Mouse (Mus musculus) stomach, postnatal 0 days (tissue): Measurements from ENCODE around the gene Olfr462. TPM values are rescaled to one million over a fixed set of nuclear protein-coding genes. Genes with fewer than 3 reads are reported as not detected.

Source experiments
- ATAC-seq: fragments of 200-750 bp; cut with Nextera tagmentation; 2 replicates; pipeline ENCODE4 v1.8.0; 2017; ENCODE audit not compliant: low FRiP score, low TSS enrichment
- DNase-seq: peaks from one replicate; pipeline ENCODE4 v3.0.0-alpha.2; 2016; ENCODE audit warnings: low spot score
- H3K27ac ChIP-seq: fragments of 300-500 bp; sonication (generic); replicated peaks from 2 replicates; pipeline ENCODE4 v1.5.1; 2014; ENCODE audit warnings: mild to moderate bottlenecking, control low read depth
- H3K27me3 ChIP-seq: fragments of 300-500 bp; sonication (generic); 2 replicates; pipeline ENCODE4 v1.6.1; 2014; ENCODE audit warnings: low read length; ENCODE audit not compliant: control insufficient read depth, insufficient read depth
- H3K36me3 ChIP-seq: fragments of 300-500 bp; sonication (generic); 2 replicates; pipeline ENCODE4 v1.6.1; 2014; ENCODE audit warnings: low read length, mixed read lengths; ENCODE audit not compliant: control insufficient read depth, insufficient read depth
- H3K4me1 ChIP-seq: fragments of 300-500 bp; sonication (generic); replicated peaks from 2 replicates; pipeline ENCODE4 v1.6.1; 2014; ENCODE audit warnings: antibody characterized with exemption; ENCODE audit not compliant: control insufficient read depth, insufficient read depth
- H3K4me2 ChIP-seq: fragments of 300-500 bp; sonication (generic); replicated peaks from 2 replicates; pipeline ENCODE4 v1.6.1; 2014; ENCODE audit warnings: low read depth, mild to moderate bottlenecking, control low read depth, moderate library complexity
- H3K4me3 ChIP-seq: fragments of 300-500 bp; sonication (generic); 2 replicates; pipeline ENCODE4 v1.5.1; 2014; ENCODE audit warnings: low read depth, low read length, control low read depth
- H3K9ac ChIP-seq: fragments of 300-500 bp; sonication (generic); 2 replicates; pipeline ENCODE4 v1.6.1; 2014; ENCODE audit warnings: mild to moderate bottlenecking, low read length, control low read depth, mixed read lengths
- H3K9me3 ChIP-seq: fragments of 300-500 bp; sonication (generic); 2 replicates; pipeline ENCODE4 v1.6.1; 2016; ENCODE audit warnings: low read length; ENCODE audit not compliant: control insufficient read depth
- CTCF ChIP-seq: IDR thresholded peaks from 2 replicates; pipeline ENCODE4 v1.5.1; 2016; ENCODE audit warnings: antibody characterized with exemption, low read depth, mild to moderate bottlenecking, moderate library complexity
- EP300 ChIP-seq: optimal IDR thresholded peaks from 2 replicates; pipeline ENCODE3; 2016; ENCODE audit warnings: antibody characterized with exemption
- WGBS: fragments of 180-500 bp; shearing (Covaris S2); extraction: QIAGEN DNeasy Blood & Tissue Kit; methylation state at CpG from one replicate; pipeline ENCODE4 v1.1.7; 2014; 5-methylcytosine and 5-hydroxymethylcytosine counted together
- polyA plus RNA-seq: library from polyadenylated mRNA; unstranded; fragments of >200 nt; fragmentation: Nextera tagmentation; extraction: Ambion mirVana; gene quantifications from 2 replicates; pipeline ENCODE4 v1.2.1, GENCODE M21; 2015

The Olfr462 gene
- polyA plus RNA-seq, 1 experiment from 2014 or later = not detected

DNA sequence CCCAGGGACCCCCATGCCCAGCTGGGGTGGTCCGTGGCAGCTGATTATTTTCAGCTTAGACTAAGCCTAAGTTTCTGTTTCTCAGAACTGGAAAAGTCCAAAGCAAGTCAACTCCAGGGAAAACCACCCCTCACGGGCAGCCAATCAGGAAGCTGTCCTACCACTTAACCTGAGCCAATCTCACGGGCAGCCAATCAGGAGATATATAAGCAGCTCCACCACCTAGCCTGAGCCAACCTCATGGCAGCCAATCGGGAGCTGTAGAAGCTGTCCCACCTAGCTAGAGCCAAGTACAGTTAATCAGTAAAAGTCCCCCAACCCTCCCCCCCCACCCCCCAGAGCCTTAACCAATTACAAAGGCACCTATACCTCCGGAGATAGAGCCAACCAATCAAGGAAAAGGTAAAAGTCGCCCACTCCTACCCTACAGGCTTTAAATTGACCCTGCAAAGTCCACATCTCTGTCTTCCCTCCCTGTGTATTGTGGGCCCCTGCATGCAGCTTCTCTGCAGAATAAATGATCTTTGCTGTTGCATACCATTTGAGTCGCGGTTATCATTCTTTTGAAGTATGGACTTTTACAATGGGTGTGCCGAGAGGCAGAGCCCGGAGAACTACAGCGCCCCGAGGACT lies 45.0 kb downstream of the Olfr462 start:
- WGBS = 75% methylated on average over 12 of the region's 12 CpGs
- no peak for ATAC-seq
- H3K4me2 ChIP-seq = no peak overlapping the region
- H3K36me3 ChIP-seq = no peaks in the 10 kb centered on the region
- no peaks in the 10 kb centered on the region for H3K9me3 ChIP-seq
- H3K27me3 ChIP-seq = no peaks in the 10 kb centered on the region
- H3K9ac ChIP-seq = no peak overlapping the region
- H3K4me1 ChIP-seq = no peaks in the 10 kb centered on the region
- no peak for TF ChIP-seq CTCF
- TF ChIP-seq EP300 = no peak
- no peak for DNase-seq
- H3K27ac ChIP-seq = no peak overlapping the region
- no peak overlapping the region for H3K4me3 ChIP-seq

DNA sequence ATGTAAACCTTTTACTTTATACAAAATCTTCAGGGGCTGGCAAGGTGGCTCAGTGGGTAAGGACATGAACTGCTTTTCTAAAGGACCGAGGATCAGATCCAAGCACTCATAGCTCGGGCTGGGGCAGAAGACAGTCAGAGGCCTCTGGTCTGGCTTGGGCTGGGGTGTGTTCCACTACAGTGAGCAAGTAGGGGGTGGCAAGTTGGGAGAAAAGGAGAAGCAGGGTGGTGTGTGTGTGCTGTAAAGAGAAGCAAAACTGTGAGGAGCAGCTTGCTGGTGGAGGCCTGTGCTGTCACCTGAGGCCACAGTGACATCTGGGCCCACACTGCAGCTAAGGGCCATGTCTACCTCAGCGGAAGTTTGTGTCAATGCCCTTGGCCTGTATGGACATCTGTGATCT lies 50.6 kb downstream of the Olfr462 start:
- no peak for DNase-seq
- no peak overlapping the region for H3K9ac ChIP-seq
- no peaks in the 10 kb centered on the region for H3K9me3 ChIP-seq
- H3K4me3 ChIP-seq = no peak overlapping the region
- 81% methylated on average over 3 of the region's 3 CpGs for WGBS
- TF ChIP-seq CTCF (no peak), EP300 (no peak)
- H3K4me1 ChIP-seq = no peaks in the 10 kb centered on the region
- no peaks in the 10 kb centered on the region for H3K27me3 ChIP-seq
- H3K4me2 ChIP-seq = no peak overlapping the region
- no peak overlapping the region for H3K27ac ChIP-seq
- no peaks in the 10 kb centered on the region for H3K36me3 ChIP-seq
- no peak for ATAC-seq

DNA sequence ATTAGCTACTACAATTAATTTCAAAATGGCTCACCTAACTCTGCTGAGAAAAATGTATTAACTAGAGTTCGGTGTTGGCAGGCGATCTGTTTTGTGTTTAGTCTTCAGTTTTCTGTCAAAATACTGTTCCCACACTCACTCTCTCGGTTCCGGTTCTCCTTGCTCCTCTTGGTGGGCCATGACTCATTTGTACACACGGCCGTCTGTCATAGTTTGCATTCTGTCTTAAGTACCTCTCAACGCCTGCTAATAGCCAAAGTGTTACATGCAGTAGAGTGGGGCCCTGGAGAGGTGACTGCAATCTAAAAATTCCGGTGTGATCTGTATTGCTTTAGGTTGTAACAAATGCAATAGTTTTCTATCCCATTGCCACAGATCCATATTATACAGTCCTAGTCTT lies 51.4 kb downstream of the Olfr462 start:
- no peak overlapping the region for H3K9ac ChIP-seq
- H3K4me3 ChIP-seq = no peak overlapping the region
- no peak for ATAC-seq
- no peaks in the 10 kb centered on the region for H3K9me3 ChIP-seq
- no peaks in the 10 kb centered on the region for H3K27me3 ChIP-seq
- WGBS = 52% methylated on average over 8 of the region's 8 CpGs
- no peaks in the 10 kb centered on the region for H3K36me3 ChIP-seq
- H3K4me1 ChIP-seq = no peaks in the 10 kb centered on the region
- DNase-seq = no peak
- H3K27ac ChIP-seq = no peak overlapping the region
- no peak for TF ChIP-seq CTCF
- TF ChIP-seq EP300 = no peak
- no peak overlapping the region for H3K4me2 ChIP-seq

Other genes starting within 250 kb of the Olfr462 start
- gene Rnf43, start 229.5 kb downstream of the Olfr462 start, polyA plus RNA-seq = 6.6 and 7.4 TPM in 2 replicates
- 119 and 121 TPM in 2 replicates for gene Supt4a, start 154.7 kb downstream of the Olfr462 start, polyA plus RNA-seq
- 0.56 and 0.70 TPM in 2 replicates for gene Tspoap1, start 131.7 kb downstream of the Olfr462 start, polyA plus RNA-seq
- 0.52 and 0.74 TPM in 2 replicates for gene Mpo, start 98.7 kb downstream of the Olfr462 start, polyA plus RNA-seq
- 0.41 and 0.69 TPM in 2 replicates for gene Lpo, start 64.0 kb downstream of the Olfr462 start, polyA plus RNA-seq
- 4.3 and 4.5 TPM in 2 replicates for gene Mks1, start 39.1 kb downstream of the Olfr462 start, polyA plus RNA-seq
- 0.10 and 0.12 TPM in 2 replicates for gene Epx, start 16.7 kb downstream of the Olfr462 start, polyA plus RNA-seq
- not detected in 2 replicates for gene Olfr463, start 5.1 kb upstream of the Olfr462 start, polyA plus RNA-seq
- gene Olfr464, start 28.7 kb upstream of the Olfr462 start, polyA plus RNA-seq = not detected in 2 replicates
- 14.7 and 14.8 TPM in 2 replicates for gene Dynll2, start 95.3 kb upstream of the Olfr462 start, polyA plus RNA-seq
- 88.1 and 97.5 TPM in 2 replicates for gene Srsf1, start 155.1 kb upstream of the Olfr462 start, polyA plus RNA-seq
- 15.9 and 18.1 TPM in 2 replicates for gene Vezf1, start 176.0 kb upstream of the Olfr462 start, polyA plus RNA-seq
- 12.8 and 13.7 TPM in 2 replicates for gene Cuedc1, start 205.8 kb upstream of the Olfr462 start, polyA plus RNA-seq